Mouse (Mus musculus) mouse embryonic stem cell (cell line): ENCODE measurements around the gene Tanc1.

ENCODE experiments used
- in situ Hi-C, 2 experiments: fragments of 300-500 bp; cut with MboI; formaldehyde crosslinking; loops; 1 replicate in 1 of 2; 3 replicates in 1 of 2; pipeline ENCODE4 v1.14.3; 2019 to 2020; ENCODE audit warnings: low sequenced_read_pairs in 2 of 2, low pct_unique_long_range_greater_than_20kb in 1 of 2, mixed read lengths in 1 of 2; ENCODE audit not compliant: unreplicated experiment in 1 of 2

Gene Tanc1

DNA sequence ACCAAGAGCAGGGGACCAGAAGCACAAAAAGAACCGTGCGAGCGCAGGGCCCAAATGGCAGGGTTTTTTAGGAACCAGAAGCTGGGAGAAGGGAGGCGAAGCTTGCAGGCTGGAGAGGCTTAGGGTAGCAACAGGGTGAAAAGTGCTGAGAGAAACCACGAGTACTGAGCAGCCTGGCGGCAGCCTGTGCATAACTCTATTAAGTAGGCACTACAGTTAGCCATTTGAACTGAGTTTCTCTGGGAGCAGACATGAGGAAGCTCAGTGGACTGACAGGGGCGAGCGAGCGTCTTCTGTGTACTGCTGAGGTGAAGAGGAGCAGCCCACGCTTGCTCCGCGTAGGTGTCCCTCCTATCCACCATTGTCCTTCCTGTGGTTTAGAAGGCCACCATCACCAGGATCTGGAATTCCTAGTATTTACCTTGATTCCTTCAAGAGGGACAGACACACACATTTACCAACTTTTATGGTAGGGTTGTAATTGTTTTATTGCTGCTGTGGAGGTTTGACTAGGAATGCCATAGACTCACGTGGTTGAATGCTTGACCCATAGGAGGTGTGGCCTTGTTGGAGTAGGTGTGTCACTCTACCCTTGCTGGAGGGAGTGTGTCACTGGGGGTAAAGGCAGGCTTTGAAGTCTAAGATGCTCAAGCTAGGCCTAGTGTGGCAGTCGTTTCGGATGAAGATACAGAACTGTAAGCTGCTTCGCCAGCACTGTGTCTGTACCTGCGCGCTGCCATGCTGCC is 25.4 kb downstream of the Tanc1 start:
- in situ Hi-C loops = no loop called here

GRCm38 (mm10) chr2:59642722-59643121 is 30.9 kb downstream of the Tanc1 start:
- in situ Hi-C loops = no loop called here

DNA sequence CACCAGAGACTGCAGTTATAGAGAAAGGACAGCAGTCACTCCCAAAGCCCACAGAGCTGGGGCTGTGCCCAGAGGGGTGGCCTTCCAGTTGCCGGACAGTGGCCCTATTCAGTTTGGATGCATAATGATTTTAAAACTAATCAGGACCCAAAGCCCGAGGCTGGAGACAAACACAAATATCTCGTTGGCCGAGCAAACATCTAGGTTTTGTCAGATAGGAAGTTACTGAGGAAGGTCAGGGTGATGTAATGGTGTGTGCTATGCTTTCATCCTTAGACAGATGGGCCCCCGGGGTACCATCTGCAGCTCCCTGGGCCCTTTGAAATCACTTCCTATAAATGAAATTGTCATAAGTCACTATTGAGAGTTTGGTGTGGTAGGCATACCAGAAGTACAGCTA is 33.0 kb downstream of the Tanc1 start:
- in situ Hi-C loops = no loop called here

DNA sequence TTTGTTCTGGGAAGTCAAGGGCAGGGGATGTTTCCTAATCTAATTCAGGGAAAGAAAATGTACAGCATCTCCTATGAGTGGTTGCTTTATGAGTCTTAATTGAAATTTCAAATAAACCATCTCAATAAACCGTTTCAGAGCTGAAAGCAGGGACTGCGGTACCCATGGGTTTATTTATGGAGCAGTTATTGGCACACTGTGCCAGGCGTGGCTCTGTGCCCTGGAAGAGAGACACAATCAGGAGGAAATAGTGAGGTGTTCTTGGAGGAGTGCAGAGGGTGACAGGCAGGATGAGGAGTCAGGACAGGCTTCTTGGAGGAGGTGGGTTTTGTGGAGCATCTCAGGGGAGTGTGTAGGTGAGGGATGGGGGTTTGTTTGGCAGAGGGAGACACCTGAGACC is 33.7 kb downstream of the Tanc1 start:
- in situ Hi-C loops = no loop called here

DNA sequence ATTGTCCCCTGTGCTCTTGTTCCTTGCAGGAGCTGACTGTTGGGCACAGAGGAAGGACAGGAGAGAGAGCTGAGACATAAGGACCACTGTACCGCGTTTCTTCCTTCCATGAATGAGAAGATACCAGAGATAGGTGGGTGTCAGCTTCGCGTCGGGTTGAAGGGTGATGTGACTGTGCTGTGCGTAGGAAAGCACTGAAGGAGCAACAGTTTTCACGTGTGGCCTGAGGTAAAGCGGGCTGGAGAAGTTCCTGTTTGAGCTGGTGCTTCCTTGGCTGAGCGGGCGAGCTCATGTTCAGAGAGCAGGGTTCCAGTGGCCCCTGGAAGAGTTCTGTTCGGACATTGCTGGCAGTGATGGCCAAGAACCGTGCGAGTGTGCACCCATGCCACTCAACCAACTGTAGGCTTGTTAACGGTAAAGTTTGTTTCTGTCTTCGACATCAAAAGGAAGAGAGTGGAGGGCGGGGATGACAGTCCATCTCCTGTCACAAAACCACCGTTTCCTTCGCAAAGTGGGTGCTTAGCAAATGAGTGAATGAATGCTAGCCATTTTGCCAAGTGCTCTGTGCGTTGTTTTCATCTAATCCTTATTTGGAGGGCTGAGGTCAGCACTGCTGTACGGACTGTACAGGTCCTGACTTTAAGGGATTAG is 35.0 kb downstream of the Tanc1 start:
- in situ Hi-C loops = no loop called here

- in situ Hi-C loops = no loop called here
Observed at GRCm38 (mm10) chr2:59648444-59648843, 36.6 kb downstream of the Tanc1 start.

- in situ Hi-C loops = no loop called here
Observed at GRCm38 (mm10) chr2:59651801-59652200, 40.0 kb downstream of the Tanc1 start.

- in situ Hi-C loops = no loop called here
Observed at GRCm38 (mm10) chr2:59652702-59653101, 40.9 kb downstream of the Tanc1 start.

GRCm38 (mm10) chr2:59653306-59654165 is 41.7 kb downstream of the Tanc1 start:
- in situ Hi-C loops = no loop called here

DNA sequence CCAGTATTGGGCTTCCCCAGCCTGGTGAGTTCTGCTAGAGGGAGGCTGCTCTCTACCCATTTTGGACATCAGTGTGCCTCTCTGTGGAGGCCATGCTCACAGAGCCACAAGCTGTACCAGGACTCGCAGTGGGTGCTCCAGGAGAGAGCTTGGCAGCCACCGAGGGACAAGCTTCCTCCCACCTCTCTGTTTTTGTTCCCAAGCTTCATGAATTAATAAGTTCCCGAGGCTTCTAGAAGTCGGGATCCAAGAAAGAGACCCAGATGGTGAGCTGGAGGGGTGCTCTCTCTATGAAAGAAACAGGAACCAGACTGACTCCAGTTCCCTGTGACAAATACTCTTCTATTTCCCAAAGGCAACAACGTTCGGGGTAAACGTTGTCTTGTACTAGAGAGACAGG is 43.6 kb downstream of the Tanc1 start:
- in situ Hi-C loops = no loop called here

DNA sequence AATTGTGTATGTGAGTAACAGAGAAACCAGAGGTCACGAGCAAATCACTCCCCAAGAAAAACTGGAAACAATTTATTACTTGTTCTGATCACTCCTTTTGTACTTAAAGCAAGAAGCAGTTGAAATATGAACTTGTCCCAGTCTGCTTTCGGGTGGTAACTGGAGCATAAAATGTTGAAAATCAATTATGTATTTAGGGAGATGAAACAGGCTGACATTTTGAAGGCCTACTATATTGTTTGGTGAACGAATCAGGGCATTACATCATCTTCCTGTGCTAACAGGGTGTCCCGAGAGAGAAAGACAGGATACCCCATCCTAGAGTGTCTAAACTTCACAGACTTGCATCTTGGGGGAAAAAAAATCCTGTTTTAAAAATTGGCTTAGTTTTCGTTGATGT is 44.8 kb downstream of the Tanc1 start:
- in situ Hi-C loops = no loop called here

GRCm38 (mm10) chr2:59659686-59660085 is 47.8 kb downstream of the Tanc1 start:
- in situ Hi-C loops = no loop called here

GRCm38 (mm10) chr2:59660891-59661805 is 49.3 kb downstream of the Tanc1 start:
- in situ Hi-C loops = no loop called here

DNA sequence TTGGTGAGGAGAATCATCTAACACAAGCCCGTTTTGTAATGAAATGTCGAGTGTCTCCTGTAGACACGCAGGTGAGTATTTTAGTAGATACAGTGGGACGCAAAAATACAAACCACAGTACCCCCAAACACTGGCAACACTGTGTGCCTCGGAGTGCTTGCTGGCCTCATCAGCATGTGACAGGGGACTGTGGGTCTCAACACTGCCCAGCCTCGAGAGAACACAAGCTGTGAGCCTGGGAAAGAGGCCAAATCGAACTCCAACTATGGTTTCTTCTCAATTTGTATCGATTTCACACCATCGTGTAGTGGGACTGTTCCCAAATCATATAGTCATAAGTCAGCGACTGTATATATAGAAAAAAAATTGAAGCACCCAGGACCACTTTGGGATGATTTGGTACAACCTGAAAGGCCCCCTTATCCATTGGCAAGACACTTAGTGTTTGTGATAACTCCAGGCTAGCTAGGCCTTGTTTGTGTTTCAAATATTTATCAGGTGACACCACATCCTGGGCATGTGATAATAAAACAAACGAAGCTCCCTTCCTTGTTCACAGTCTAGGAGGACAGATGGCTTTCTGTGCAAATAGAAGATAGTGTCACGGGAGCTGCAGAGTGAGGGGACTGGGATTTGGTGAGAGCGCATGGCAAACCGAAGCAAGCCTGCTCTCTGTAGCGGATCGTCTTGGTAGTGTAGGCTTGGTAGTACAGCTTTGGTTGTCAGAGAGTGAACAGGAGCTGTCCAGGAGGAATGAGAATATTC is 53.1 kb downstream of the Tanc1 start:
- in situ Hi-C loops = no loop called here

GRCm38 (mm10) chr2:59666533-59666932 is 54.7 kb downstream of the Tanc1 start:
- in situ Hi-C loops = no loop called here

GRCm38 (mm10) chr2:59670087-59671060 is 58.5 kb downstream of the Tanc1 start:
- in situ Hi-C loops = no loop called here

- in situ Hi-C loops = no loop called here
Observed at GRCm38 (mm10) chr2:59671671-59672070, 59.8 kb downstream of the Tanc1 start.
